Mouse (Mus musculus) gonadal fat pad, adult 2 months (tissue): ENCODE measurements around the gene Slit2. TPM values are rescaled to one million over a fixed set of nuclear protein-coding genes. Genes with fewer than 3 reads are reported as not detected.
"Not testable (repeated sequence)": the region's sequence is repeated elsewhere in the genome, so short reads cannot be mapped to it uniquely, and the experiment has no call there.

Experiments
- DNase-seq: peaks from one replicate; pipeline ENCODE4 v3.0.0-alpha.2; 2012; ENCODE audit warnings: low read depth
- polyA plus RNA-seq: library from polyadenylated mRNA; depleted of rRNA; stranded (reverse); fragments of >200 nt; gene quantifications from 2 replicates; pipeline ENCODE4 v1.2.3, GENCODE M21; 2012

The Slit2 gene
- polyA plus RNA-seq, 1 experiment, result 6.8 TPM

- no peak for DNase-seq
Observed at GRCm38 (mm10) chr5:48230430-48231080, 247.6 kb downstream of the Slit2 start.

DNA sequence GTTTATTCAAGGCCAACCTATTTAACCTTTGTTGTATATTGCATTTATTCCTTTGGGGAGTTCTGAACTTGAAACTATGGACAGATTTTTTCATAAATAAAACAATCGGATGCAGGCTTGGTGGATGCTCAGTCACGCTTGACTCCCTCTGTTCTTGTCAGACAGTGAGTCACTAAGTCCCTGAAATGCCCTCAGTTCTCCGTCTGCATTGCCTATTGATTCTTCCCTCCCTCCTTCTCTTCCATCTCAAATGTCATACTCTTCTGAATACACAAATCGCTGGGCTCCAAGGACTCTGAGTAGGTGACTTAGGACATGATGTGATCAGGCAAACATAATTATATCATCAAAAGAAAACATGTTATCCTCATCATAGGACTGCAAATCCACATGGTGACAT, 251.8 kb downstream of the Slit2 start:
- no peak for DNase-seq

- no peak for DNase-seq
Observed at GRCm38 (mm10) chr5:48235270-48235669, 252.3 kb downstream of the Slit2 start.

GRCm38 (mm10) chr5:48240751-48241150, 257.8 kb downstream of the Slit2 start:
- DNase-seq, result not testable (repeated sequence)

DNA sequence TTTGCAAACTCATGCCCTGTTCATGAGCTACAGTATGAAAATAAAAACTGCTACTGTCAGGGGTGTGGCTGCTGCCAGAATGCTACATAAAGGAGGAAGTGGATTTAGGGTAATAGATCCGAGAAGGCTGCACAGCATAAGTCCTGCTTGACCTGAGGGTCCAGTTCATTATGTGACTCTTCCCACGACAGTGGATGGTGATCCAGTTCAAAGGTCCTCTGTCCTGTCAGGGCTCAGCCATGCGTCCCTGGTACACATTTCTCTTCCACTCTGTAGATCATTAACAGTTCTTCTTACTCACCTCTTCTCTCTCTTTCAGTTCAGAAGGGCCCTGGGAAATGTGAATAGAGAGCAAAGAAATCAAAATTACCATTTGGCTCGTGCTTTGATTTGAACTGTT, 265.4 kb downstream of the Slit2 start:
- DNase-seq, result no peak

DNA sequence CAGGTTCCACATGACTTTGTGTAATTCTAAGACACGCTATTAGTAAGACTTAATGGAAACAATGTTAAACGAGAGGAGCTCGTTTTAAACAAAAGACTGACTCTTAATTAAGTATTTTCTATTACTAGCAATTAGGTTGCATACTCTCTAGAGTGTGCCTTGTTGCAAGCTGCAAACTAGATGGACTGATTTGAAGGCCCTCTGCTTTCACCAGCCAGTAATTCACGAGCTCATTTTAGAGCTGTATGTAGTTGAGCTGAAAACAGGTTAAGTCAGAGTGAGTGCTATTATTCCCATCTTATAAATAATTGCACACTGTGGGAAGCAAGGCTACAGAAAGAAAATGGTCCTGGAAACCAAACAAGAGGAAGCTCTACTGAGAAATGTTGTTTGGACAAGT, 294.6 kb downstream of the Slit2 start:
- no peak for DNase-seq

DNA sequence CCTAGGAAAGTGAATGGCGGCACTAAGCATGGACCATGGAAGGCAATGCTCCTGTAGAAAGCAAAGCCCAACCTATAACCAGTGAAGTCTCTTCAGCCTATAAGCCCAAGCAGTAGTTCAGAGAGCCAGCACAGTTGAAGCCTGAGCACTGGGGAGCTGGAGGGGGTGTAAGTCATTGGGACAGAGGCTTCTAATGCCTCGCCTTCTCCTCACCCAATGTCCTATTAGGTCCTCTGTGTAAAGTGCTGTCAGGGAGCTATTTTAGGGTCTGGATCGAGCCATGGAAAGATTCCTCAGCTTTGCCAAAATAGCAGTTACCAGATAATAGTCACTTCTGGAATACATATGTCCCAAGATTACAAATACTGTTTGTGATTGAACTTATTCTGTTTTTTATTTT, 318.2 kb downstream of the Slit2 start:
- DNase-seq, result no peak

GRCm38 (mm10) chr5:48315057-48315602, 332.2 kb downstream of the Slit2 start:
- no peak for DNase-seq

- DNase-seq, result no peak
Observed at GRCm38 (mm10) chr5:48320597-48320996, 337.7 kb downstream of the Slit2 start.

DNA sequence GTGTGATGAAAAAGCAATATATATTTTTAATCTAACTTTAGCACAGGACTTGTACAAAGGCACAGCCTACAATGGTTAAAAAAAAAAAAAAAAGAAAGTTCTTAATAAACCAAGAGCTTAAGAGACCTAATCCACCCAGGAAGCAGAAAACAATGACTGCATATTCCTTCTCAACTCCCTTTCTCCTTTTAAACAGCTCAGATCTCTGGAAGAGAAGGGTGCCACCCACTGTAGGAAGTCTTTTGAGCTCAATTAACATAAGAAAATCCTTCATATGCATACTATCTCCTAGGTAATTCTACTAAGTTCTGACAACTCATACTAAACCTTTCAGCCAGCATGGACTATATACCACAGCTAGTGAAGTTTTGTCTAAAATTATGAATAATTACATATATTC, 343.3 kb downstream of the Slit2 start:
- no peak for DNase-seq

GRCm38 (mm10) chr5:48327652-48328051, 344.7 kb downstream of the Slit2 start, which contains the start of gene 5730480H06Rik:
Gene 5730480H06Rik (plus strand): TSS chr5:48327952.
- no peak for DNase-seq

DNA sequence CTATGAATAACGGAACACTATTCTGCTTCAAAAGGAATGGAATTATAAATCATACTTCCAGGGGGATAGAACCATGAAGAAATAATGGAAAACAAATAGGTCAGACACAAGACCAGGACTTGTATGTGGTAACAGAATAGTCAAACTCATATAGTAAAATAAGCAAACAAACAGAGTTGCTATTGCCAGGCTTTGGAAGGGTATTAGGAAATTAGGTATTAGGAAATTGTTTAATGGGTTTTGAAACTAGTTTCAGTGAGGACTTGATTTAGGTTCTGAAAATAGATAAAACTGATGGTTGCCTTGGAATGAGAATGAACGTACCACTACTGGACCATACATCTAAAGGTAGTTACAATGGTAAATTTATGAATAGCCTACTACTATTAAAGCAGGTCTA, 346.8 kb downstream of the Slit2 start:
- DNase-seq, result no peak

DNA sequence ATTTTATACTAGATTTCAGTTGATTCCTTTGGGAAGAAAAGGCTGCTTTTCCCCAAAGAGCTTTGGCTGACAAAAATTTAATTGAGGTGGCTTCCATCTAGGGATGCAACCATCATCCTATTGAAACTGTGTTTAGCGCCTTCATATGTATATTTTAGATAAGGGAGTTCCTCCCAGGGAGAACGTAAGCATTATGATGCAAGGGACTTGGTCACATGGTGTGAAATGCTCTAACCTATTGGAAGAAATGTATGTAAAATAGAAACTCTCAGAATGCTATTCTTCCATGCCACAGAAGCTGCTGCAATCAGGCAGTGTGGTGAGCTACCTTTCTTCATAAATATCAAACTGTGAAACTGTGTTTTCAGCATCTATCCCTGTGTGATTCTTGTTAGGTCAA, 347.9 kb downstream of the Slit2 start:
- DNase-seq, result no peak

DNA sequence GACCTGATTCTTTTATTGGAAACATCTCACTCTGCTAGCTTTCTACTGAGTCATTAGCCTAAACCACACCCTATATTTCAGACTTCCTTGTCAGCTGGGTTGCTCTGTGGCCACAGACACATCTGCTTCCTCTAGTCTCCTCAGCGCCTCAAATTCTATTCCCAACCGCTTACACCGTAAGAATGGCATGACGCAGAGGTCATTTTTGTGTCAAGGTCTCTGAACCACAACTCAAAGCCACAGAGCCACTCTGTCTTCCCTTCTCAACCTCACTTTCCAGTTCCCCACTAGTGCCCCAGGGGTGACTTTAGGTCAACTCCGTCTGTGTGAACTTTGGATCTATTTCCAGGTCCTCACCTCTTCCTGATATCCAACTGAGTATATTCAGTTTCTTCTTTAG, 348.5 kb downstream of the Slit2 start:
- DNase-seq, result no peak

GRCm38 (mm10) chr5:48333407-48333806, 350.5 kb downstream of the Slit2 start:
- DNase-seq, result no peak

- DNase-seq, result no peak
Observed at GRCm38 (mm10) chr5:48333884-48334513, 351.1 kb downstream of the Slit2 start.

- DNase-seq, result no peak
Observed at GRCm38 (mm10) chr5:48340808-48341433, 358.0 kb downstream of the Slit2 start.

GRCm38 (mm10) chr5:48345095-48345982, 362.4 kb downstream of the Slit2 start:
- no peak for DNase-seq

DNA sequence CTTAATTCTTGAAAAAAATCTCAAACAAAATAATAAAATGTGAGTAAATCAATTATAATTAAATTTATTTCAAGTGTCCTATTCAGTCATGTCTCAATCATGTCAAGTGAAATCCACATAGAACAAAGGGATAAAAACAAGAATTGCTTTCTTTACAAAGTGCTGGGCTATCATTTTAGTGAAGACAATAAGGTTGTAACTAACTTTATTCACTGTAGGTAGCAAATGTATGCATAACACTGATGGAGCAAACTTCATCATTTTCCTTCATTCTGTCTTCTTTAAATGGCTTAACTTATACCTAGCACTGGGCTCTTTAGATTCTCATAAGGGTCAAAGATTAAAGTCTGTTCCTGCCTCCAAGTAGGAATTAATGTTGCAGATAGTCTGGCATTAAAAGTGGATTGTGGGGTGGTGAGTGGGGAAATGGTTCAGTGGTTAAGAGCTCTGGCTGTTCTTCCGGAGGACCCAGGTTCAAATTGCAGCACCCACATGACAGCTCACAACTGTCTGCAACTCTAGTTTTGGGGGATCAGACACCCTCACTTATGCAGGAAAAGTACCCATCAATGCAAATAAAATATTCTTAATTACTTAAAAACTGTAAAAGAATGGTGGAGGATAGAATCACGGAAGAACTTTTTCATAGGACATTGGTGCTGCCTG, 363.2 kb downstream of the Slit2 start:
- no peak for DNase-seq

GRCm38 (mm10) chr5:48349309-48349708, 366.4 kb downstream of the Slit2 start:
- no peak for DNase-seq
